Mouse (Mus musculus) heart, postnatal 0 days (tissue): Measurements from ENCODE around the gene Epas1.

ENCODE experiments used
- CTCF ChIP-seq: IDR thresholded peaks from 2 replicates; pipeline ENCODE4 v1.5.1; 2016; ENCODE audit warnings: antibody characterized with exemption, control low read depth, low read depth
- EP300 ChIP-seq: IDR thresholded peaks from 2 replicates; pipeline ENCODE4 v1.6.1; 2016; ENCODE audit warnings: antibody characterized with exemption, low read depth

DNA sequence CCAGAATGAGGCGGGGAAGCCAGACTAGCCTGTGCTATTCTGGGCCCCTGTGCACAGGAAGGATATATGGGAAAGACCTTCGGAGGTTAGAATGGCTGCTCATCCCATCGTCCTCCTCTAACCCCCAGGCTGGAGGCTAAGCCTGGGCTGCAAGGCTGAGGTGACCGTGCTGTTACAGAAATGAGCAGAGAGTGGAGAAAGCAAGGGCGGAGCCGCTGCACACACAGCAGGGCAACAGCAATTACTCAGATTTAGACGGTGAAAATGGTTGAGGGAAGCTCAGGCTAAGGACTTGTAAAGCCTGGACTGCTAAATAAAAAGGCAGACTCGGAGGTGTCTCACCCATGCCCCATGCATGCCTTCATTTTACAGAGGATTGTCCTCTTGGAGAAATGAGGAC, 45.0 kb downstream of the Epas1 start:
- TF ChIP-seq CTCF (no peak), EP300 (no peak)
